Mouse (Mus musculus): ENCODE measurements around the gene Smim11.
A peak's percentile ranks its signal among the peaks of the same experiment; 100 is the strongest.

Smim11 gene

DNA sequence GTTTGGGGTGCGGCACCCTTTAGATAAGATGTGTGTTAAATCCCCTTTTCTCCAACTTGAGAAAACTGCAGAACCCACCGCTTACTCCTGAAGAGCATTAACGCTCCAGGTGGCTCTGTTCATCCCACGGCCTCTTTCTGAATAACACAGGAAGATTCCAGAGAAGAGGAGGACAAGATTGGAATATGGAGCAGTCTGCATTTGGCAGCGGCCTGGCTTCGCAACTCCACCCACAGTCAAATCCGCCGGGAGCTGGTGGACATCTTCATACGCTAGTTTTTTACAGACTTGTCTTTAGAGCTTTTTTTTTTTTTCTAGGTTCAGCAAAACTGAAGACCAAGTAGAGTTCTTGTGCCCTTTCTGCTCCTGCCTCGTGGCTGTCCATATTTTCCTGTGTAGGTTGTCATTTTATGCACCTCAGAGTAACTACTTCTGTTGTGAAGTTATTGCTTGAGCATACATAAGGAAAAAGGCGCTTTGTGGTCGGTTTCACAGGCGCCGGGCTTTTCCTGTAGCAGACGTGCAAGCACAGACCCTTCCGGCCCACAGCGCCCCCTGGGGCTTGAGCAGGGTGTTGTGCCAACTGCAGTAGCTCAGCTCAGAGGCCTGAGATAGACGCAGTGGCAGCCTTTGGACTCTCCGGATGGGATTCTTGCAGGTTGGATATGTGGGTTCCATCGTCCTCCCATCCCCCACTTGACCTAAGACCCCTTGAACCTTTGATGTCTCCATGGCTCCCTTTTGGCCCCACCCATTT lies 18.4 kb downstream of the Smim11 start:
- no peak for DNase-seq (ENCODE audit: low read depth, low spot score)

- no peak for DNase-seq (ENCODE audit: low read depth, low spot score)
Measured at GRCm38 (mm10) chr16:92320361-92320760, 19.3 kb downstream of the Smim11 start.

GRCm38 (mm10) chr16:92321341-92321740 lies 20.3 kb downstream of the Smim11 start, which contains the start of gene Fam243:
Gene Fam243, minus strand, starts transcription at chr16:92321441.
- DNase-seq (ENCODE audit: low read depth, low spot score) = no peak

DNA sequence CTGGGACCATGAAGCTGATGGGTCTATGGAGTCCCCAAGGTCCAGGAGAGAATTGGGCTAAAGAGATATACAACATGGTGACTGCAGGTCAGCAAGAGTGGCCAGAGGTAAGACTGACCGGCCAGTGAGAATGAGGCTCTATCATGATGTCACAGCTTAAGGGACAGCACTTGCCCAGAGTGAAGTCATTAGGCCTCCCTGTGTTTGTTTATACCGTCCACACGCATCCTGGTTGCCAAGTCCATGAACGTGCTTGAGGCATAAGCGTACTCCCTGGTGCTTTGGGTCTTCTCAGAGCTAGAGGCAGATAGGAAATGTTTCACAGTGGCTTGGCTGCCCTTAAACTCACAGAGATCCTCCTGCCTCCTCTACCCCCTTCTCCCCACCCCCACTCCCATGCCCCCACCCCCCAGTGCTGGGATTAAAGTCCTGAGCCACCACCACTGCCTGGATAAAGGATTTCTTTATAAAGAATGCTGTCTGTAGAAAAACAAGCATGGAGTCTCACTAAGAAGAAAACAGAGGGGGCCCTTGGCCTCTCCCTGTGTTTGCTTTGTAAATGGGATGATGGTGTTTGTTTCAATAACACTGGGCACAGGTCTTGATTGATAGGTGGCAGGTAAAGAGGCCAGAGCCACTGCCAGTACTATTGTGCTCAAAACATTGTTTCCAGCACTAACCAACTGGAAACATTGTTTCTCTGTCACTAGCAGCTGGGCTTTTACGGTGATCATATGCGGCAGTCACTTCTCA lies 23.4 kb downstream of the Smim11 start:
- DNase-seq (ENCODE audit: low read depth, low spot score) = no peak

DNA sequence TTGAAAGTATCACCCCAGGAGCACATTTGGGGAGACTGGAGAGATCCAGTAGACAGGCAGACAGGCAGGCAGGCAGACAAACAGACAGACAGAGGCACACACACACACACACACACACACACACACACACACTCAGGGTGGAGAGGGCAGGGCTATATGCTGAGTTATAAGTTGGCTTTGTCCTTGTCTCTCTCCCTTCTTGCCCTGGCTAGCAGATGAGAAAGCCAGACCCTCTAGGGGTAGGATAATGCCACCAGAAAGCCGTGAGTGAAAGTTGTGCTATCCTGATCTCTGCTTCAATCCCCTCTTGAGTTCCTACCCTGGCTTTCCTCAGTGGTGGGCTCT lies 23.9 kb downstream of the Smim11 start:
- DNase-seq (ENCODE audit: low read depth, low spot score) = no peak

DNA sequence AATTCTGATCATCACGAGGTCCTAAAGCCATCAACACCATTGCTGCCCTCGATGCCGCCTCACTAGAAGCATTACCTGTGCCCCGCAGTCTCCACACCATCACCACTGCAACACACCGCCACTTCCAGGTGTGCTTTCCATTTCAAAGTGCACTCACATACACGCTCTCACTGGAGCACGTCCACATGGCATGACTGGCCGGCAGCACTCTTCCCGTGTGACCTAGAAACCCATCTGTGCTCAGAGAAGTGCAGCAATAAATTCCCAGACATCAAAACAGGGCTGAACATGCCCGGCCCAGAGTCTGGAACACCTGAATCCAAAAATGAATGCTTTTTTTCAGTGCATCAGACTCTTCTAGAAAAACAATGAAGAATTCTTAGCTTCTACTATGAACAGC lies 26.8 kb downstream of the Smim11 start:
- DNase-seq (ENCODE audit: low read depth, low spot score) = no peak

GRCm38 (mm10) chr16:92330966-92331365 lies 29.9 kb downstream of the Smim11 start:
- no peak for DNase-seq (ENCODE audit: low read depth, low spot score)

DNA sequence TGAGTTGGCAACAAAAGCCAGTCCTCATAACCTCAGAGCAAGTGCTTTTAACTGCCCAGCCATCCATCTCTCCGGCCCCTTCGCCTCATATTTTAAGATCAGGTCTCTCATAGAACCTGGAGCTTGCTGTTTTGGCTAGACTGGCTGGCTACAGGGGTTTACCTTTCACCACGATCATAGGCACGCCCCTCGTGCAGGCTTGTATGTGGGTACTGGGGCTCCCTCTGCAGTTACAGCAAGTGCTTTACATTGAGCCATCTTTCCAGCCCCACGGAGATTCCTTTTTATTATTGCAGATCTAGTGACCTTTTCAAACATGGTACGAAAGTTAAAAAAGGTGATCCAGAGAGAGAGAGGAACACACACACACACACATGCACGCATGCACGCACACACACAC lies 33.5 kb downstream of the Smim11 start:
- no peak for DNase-seq (ENCODE audit: low read depth, low spot score)

- DNase-seq (ENCODE audit: low read depth, low spot score) = peak; percentile 80
Measured at GRCm38 (mm10) chr16:92336280-92336679, 35.2 kb downstream of the Smim11 start.

GRCm38 (mm10) chr16:92340612-92341511 lies 39.8 kb downstream of the Smim11 start:
- DNase-seq (ENCODE audit: low read depth, low spot score) = peak; percentile 63

- no peak for DNase-seq (ENCODE audit: low read depth, low spot score)
Measured at GRCm38 (mm10) chr16:92345177-92345576, 44.1 kb downstream of the Smim11 start.

- no peak for DNase-seq (ENCODE audit: low read depth, low spot score)
Measured at GRCm38 (mm10) chr16:92346297-92346916, 45.3 kb downstream of the Smim11 start.

DNA sequence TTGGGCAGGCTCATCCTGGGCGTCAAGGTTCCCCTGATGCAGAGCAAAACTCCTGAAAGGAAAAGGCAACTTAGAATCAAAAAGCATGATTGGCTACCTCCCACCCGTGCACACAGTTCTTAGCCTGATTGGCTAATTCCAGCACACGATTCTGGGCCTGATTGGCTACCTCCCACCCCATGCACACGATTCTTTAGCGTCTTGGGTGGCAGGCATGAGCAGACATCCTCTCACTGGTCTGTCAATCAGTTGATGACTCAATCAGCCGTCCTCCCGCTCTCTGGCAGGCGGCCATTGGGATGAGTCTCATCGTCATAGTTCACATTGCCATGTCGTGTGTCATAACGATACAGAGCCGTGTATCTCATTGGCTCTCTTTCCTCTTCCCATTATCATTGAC lies 47.9 kb downstream of the Smim11 start:
- no peak for DNase-seq (ENCODE audit: low read depth, low spot score)

- DNase-seq (ENCODE audit: low read depth, low spot score) = no peak
Measured at GRCm38 (mm10) chr16:92353295-92353694, 52.2 kb downstream of the Smim11 start.

GRCm38 (mm10) chr16:92353897-92354296 lies 52.8 kb downstream of the Smim11 start:
- DNase-seq (ENCODE audit: low read depth, low spot score) = no peak

DNA sequence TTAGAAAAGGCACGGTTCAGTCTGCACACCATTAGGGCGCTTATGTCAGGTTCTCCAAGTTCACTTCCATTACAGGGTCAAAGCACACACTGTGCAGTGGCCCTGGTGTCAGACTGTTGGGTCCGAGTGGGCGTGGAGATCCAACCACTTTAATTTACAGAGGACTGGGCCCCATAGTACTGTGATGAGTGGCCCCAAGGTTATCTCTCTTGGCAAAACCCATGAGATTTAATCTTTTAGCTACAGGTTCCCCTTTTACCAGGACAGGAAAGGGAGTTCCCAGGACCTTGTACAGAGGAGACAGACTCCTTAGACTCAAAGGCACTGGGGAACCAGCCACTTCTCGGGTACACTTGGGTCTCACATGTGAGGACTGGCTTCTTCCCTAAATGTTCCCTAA lies 54.3 kb downstream of the Smim11 start:
- no peak for DNase-seq (ENCODE audit: low read depth, low spot score)

DNA sequence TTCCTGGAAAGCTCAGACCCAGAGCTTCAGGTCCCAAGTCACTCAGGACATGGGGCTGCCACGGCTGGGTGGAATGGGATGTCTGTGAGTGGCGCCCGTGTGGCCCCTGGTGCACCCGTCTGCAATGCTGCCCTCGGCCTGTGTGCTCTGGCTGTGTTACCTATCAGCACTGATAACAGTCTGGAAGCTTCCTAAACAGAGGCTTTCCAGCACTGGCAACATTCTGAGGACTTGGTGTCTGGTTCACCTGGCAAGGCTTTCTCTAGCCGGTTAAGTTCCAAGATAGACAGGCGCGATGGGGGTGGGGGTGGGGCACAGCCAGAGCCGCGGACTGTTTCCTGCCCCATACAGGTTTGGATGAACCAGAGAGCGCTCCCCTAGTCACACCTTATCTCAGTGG lies 54.9 kb downstream of the Smim11 start:
- no peak for DNase-seq (ENCODE audit: low read depth, low spot score)

GRCm38 (mm10) chr16:92357023-92357422 lies 55.9 kb downstream of the Smim11 start:
- DNase-seq (ENCODE audit: low read depth, low spot score) = no peak

DNA sequence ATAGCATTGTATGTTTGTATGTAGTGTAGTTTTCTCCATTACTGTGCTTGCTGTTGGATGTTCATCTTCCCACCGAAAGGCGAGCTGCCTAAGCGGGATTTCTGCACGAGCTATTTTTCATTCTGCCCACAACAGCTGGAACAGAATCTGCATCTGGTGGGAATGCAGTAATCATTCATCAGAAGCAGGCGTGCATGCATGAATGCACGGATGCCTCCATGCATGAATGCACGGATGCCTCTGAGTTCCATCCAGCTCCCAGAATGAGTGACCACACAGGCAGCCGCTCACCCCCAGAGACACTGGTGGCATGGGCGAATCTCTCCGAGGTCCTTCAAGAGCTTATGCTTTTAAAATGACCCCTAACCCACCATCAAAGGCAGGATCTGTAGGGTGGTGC lies 56.5 kb downstream of the Smim11 start:
- no peak for DNase-seq (ENCODE audit: low read depth, low spot score)

DNA sequence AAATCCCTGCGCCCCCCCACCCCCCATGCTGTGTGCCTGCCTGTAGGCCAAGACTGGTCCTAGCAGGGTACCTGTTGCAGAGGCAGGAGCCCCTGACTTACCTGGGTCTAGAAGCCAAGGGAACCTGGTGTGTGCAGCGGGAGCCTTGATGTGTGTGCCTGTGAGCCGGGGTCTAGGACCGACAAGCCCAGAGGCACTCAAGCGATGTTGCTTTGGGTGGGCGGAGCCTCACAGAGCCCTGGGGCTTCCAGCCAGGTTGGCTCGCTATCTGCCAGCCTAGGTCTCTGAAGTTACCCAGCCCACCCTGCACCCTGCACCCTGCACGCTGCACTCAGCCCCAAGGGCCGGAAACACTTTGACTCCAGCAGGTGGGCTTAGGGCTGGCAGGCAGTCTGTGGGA lies 57.6 kb downstream of the Smim11 start:
- no peak for DNase-seq (ENCODE audit: low read depth, low spot score)

- DNase-seq (ENCODE audit: low read depth, low spot score) = no peak
Measured at GRCm38 (mm10) chr16:92359229-92359628, 58.1 kb downstream of the Smim11 start, which contains the start of gene Kcne1. Gene Kcne1, minus strand, starts transcription at chr16:92359468.

DNA sequence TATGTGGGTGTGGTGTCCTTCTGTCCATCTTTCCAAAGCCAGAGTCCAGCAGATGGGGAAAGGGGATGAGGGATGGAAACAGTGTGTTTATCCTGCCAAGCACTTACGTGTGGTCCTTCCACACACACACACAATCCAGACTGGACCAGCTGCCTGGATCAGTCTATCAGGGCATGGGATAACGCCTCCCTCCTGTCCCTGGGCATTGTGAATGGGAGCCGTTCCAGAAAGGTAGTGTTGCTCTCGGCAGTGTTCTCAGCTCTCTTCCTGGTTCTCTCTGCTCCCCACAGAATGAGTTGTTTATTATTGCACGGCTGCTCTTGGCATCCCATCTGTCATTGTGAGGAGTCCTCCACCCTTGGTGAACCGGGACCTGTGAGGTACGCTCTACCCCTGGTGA lies 59.6 kb downstream of the Smim11 start:
- no peak for DNase-seq (ENCODE audit: low read depth, low spot score)

Data from embryo, embryonic 11.5 days (tissue).